Mouse (Mus musculus): Measurements from ENCODE around the gene Rhobtb1. TPM values are rescaled to one million over a fixed set of nuclear protein-coding genes. Genes with fewer than 3 reads are reported as not detected.

Gene Rhobtb1
- polyA plus RNA-seq, 1 experiment from 2014 or later: 41.5 TPM

- Histone ChIP-seq H3K9ac (replicated peaks) (no peak overlapping the region), H3K27ac (ENCODE audit: low read depth) (no peak overlapping the region), H3K36me3 (replicated peaks; ENCODE audit: insufficient read depth, low read length) (no peaks in the 10 kb centered on the region), H3K4me1 (ENCODE audit: insufficient read depth) (no peaks in the 10 kb centered on the region), H3K9me3 (ENCODE audit: low read length) (no peaks in the 10 kb centered on the region), H3K27me3 (ENCODE audit: insufficient read depth, low read length) (no peaks in the 10 kb centered on the region), H3K4me2 (ENCODE audit: low read depth, low read length) (no peak overlapping the region), H3K4me3 (ENCODE audit: low read depth, low read length) (no peak overlapping the region)
- TF ChIP-seq CTCF (IDR thresholded peaks at IDR 0.05; ENCODE audit: low read depth) (no peak), EP300 (IDR thresholded peaks at IDR 0.05; ENCODE audit: low read depth) (no peak)
- WGBS (ENCODE audit: insufficient replicate concordance): 79% methylated on average over 8 of the region's 8 CpGs
- no peak for ATAC-seq
- no peak for DNase-seq
These were observed 176.1 kb downstream of the Rhobtb1 start for GRCm38 (mm10) chr10:69327362-69327761.

- Histone ChIP-seq H3K27me3 (ENCODE audit: insufficient read depth, low read length) (no peaks in the 10 kb centered on the region), H3K4me1 (ENCODE audit: insufficient read depth) (no peaks in the 10 kb centered on the region), H3K9me3 (ENCODE audit: low read length) (no peaks in the 10 kb centered on the region), H3K4me3 (ENCODE audit: low read depth, low read length) (no peak overlapping the region), H3K9ac (replicated peaks) (no peak overlapping the region), H3K27ac (ENCODE audit: low read depth) (no peak overlapping the region), H3K4me2 (ENCODE audit: low read depth, low read length) (no peak overlapping the region), H3K36me3 (replicated peaks; ENCODE audit: insufficient read depth, low read length) (no peaks in the 10 kb centered on the region)
- 85% methylated on average over 12 of the region's 12 CpGs for WGBS (ENCODE audit: insufficient replicate concordance)
- DNase-seq (no peak), ATAC-seq (no peak)
- TF ChIP-seq EP300 (IDR thresholded peaks at IDR 0.05; ENCODE audit: low read depth) (no peak), CTCF (IDR thresholded peaks at IDR 0.05; ENCODE audit: low read depth) (no peak)
These were observed 176.9 kb downstream of the Rhobtb1 start for GRCm38 (mm10) chr10:69328029-69328655.

- Histone ChIP-seq H3K27me3 (ENCODE audit: insufficient read depth, low read length) (no peaks in the 10 kb centered on the region), H3K9ac (replicated peaks) (no peak overlapping the region), H3K4me1 (ENCODE audit: insufficient read depth) (no peaks in the 10 kb centered on the region), H3K4me3 (ENCODE audit: low read depth, low read length) (no peak overlapping the region), H3K27ac (ENCODE audit: low read depth) (no peak overlapping the region), H3K9me3 (ENCODE audit: low read length) (no peaks in the 10 kb centered on the region), H3K36me3 (replicated peaks; ENCODE audit: insufficient read depth, low read length) (no peaks in the 10 kb centered on the region), H3K4me2 (ENCODE audit: low read depth, low read length) (no peak overlapping the region)
- 54% methylated on average over 4 of the region's 4 CpGs for WGBS (ENCODE audit: insufficient replicate concordance)
- no peak for DNase-seq
- peak; percentile 55 for ATAC-seq
- no peak for TF ChIP-seq CTCF (IDR thresholded peaks at IDR 0.05; ENCODE audit: low read depth)
- no peak for TF ChIP-seq EP300 (IDR thresholded peaks at IDR 0.05; ENCODE audit: low read depth)
These were observed 177.4 kb downstream of the Rhobtb1 start for GRCm38 (mm10) chr10:69328656-69329046.

GRCm38 (mm10) chr10:69331231-69331630 is 180.0 kb downstream of the Rhobtb1 start:
- Histone ChIP-seq H3K27me3 (ENCODE audit: insufficient read depth, low read length) (no peaks in the 10 kb centered on the region), H3K4me3 (ENCODE audit: low read depth, low read length) (no peak overlapping the region), H3K4me1 (ENCODE audit: insufficient read depth) (no peaks in the 10 kb centered on the region), H3K27ac (ENCODE audit: low read depth) (no peak overlapping the region), H3K9me3 (ENCODE audit: low read length) (no peaks in the 10 kb centered on the region), H3K4me2 (ENCODE audit: low read depth, low read length) (no peak overlapping the region), H3K36me3 (replicated peaks; ENCODE audit: insufficient read depth, low read length) (peaks cover 15% of the 10 kb centered on the region), H3K9ac (replicated peaks) (no peak overlapping the region)
- ATAC-seq (peak; percentile 57), DNase-seq (no peak)
- 66% methylated on average over 6 of the region's 6 CpGs for WGBS (ENCODE audit: insufficient replicate concordance)
- no peak for TF ChIP-seq EP300 (IDR thresholded peaks at IDR 0.05; ENCODE audit: low read depth)
- TF ChIP-seq CTCF (IDR thresholded peaks at IDR 0.05; ENCODE audit: low read depth): no peak

GRCm38 (mm10) chr10:69333212-69333611 is 182.0 kb downstream of the Rhobtb1 start:
- H3K9ac ChIP-seq (replicated peaks): no peak overlapping the region
- TF ChIP-seq CTCF (IDR thresholded peaks at IDR 0.05; ENCODE audit: low read depth): no peak
- TF ChIP-seq EP300 (IDR thresholded peaks at IDR 0.05; ENCODE audit: low read depth): no peak
- no peaks in the 10 kb centered on the region for H3K27me3 ChIP-seq (ENCODE audit: insufficient read depth, low read length)
- 91% methylated on average over 11 of the region's 11 CpGs for WGBS (ENCODE audit: insufficient replicate concordance)
- H3K4me3 ChIP-seq (ENCODE audit: low read depth, low read length): no peak overlapping the region
- no peak for ATAC-seq
- H3K4me1 ChIP-seq (ENCODE audit: insufficient read depth): no peaks in the 10 kb centered on the region
- no peaks in the 10 kb centered on the region for H3K9me3 ChIP-seq (ENCODE audit: low read length)
- H3K36me3 ChIP-seq (replicated peaks; ENCODE audit: insufficient read depth, low read length): peaks cover 35% of the 10 kb centered on the region
- no peak overlapping the region for H3K27ac ChIP-seq (ENCODE audit: low read depth)
- H3K4me2 ChIP-seq (ENCODE audit: low read depth, low read length): no peak overlapping the region
- DNase-seq: no peak

- no peaks in the 10 kb centered on the region for H3K4me1 ChIP-seq (ENCODE audit: insufficient read depth)
- H3K4me2 ChIP-seq (ENCODE audit: low read depth, low read length): no peak overlapping the region
- no peaks in the 10 kb centered on the region for H3K9me3 ChIP-seq (ENCODE audit: low read length)
- no peak for ATAC-seq
- peaks cover 48% of the 10 kb centered on the region for H3K36me3 ChIP-seq (replicated peaks; ENCODE audit: insufficient read depth, low read length)
- H3K27me3 ChIP-seq (ENCODE audit: insufficient read depth, low read length): no peaks in the 10 kb centered on the region
- TF ChIP-seq CTCF (IDR thresholded peaks at IDR 0.05; ENCODE audit: low read depth) (no peak), EP300 (IDR thresholded peaks at IDR 0.05; ENCODE audit: low read depth) (no peak)
- no peak overlapping the region for H3K27ac ChIP-seq (ENCODE audit: low read depth)
- no peak for DNase-seq
- no peak overlapping the region for H3K4me3 ChIP-seq (ENCODE audit: low read depth, low read length)
- WGBS (ENCODE audit: insufficient replicate concordance): 81% methylated on average over 16 of the region's 16 CpGs
- no peak overlapping the region for H3K9ac ChIP-seq (replicated peaks)
These were observed 183.3 kb downstream of the Rhobtb1 start for GRCm38 (mm10) chr10:69334271-69335194.
